Mouse (Mus musculus): ENCODE data around the gene Fam20a. TPM values are rescaled to one million over a fixed set of nuclear protein-coding genes. Genes with fewer than 3 reads are reported as not detected.
A peak's percentile ranks its signal among the peaks of the same experiment; 100 is the strongest.

Fam20a gene
- polyA plus RNA-seq, 1 experiment from 2014 or later, result 3.0 TPM

- ATAC-seq (ENCODE audit: insufficient read depth), result no peak
- no peak for TF ChIP-seq CTCF (IDR thresholded peaks at IDR 0.05; ENCODE audit: low read depth)
- no peaks in the 10 kb centered on the region for H3K27me3 ChIP-seq (ENCODE audit: insufficient read depth, low read length)
- H3K27ac ChIP-seq (ENCODE audit: low read depth), result no peak overlapping the region
- WGBS, result 45% methylated on average over 12 of the region's 12 CpGs
- no peak overlapping the region for H3K4me2 ChIP-seq
- H3K36me3 ChIP-seq (ENCODE audit: insufficient read depth), result no peaks in the 10 kb centered on the region
- no peaks in the 10 kb centered on the region for H3K4me1 ChIP-seq (ENCODE audit: insufficient read depth)
- no peak overlapping the region for H3K9ac ChIP-seq
- no peaks in the 10 kb centered on the region for H3K9me3 ChIP-seq (ENCODE audit: low read depth, low read length)
- no peak overlapping the region for H3K4me3 ChIP-seq (ENCODE audit: low read depth, low read length)
- DNase-seq, result no peak
These were observed 29.8 kb upstream of the Fam20a start for GRCm38 (mm10) chr11:109751636-109752603.

GRCm38 (mm10) chr11:109745210-109745609 lies 23.1 kb upstream of the Fam20a start:
- Histone ChIP-seq H3K4me2 (no peak overlapping the region), H3K27me3 (ENCODE audit: insufficient read depth, low read length) (no peaks in the 10 kb centered on the region), H3K9ac (no peak overlapping the region), H3K4me3 (ENCODE audit: low read depth, low read length) (no peak overlapping the region), H3K9me3 (ENCODE audit: low read depth, low read length) (no peaks in the 10 kb centered on the region), H3K4me1 (ENCODE audit: insufficient read depth) (peaks cover 3% of the 10 kb centered on the region; the same call in 1 of the 2 replicates), H3K27ac (ENCODE audit: low read depth) (no peak overlapping the region), H3K36me3 (ENCODE audit: insufficient read depth) (no peaks in the 10 kb centered on the region)
- ATAC-seq (ENCODE audit: insufficient read depth) (peak; percentile 44; the same call in 1 of the 2 replicates), DNase-seq (peak; percentile 31)
- 34% methylated on average over 4 of the region's 4 CpGs for WGBS
- no peak for TF ChIP-seq CTCF (IDR thresholded peaks at IDR 0.05; ENCODE audit: low read depth)

- Histone ChIP-seq H3K9ac (no peak overlapping the region), H3K9me3 (ENCODE audit: low read depth, low read length) (no peaks in the 10 kb centered on the region), H3K4me2 (no peak overlapping the region), H3K4me1 (ENCODE audit: insufficient read depth) (0 out of 2 replicates have a peak, but pooled peaks cover 4% of the 10 kb centered on the region), H3K36me3 (ENCODE audit: insufficient read depth) (no peaks in the 10 kb centered on the region), H3K27me3 (ENCODE audit: insufficient read depth, low read length) (no peaks in the 10 kb centered on the region), H3K27ac (ENCODE audit: low read depth) (no peak overlapping the region; the same call in 1 of the 2 replicates), H3K4me3 (ENCODE audit: low read depth, low read length) (no peak overlapping the region)
- TF ChIP-seq CTCF (IDR thresholded peaks at IDR 0.05; ENCODE audit: low read depth), result no peak
- DNase-seq (peak; percentile 87), ATAC-seq (ENCODE audit: insufficient read depth) (peak; percentile 88)
- 30% methylated on average over 3 of the region's 3 CpGs for WGBS
These were observed 15.9 kb upstream of the Fam20a start for GRCm38 (mm10) chr11:109737967-109738366.

GRCm38 (mm10) chr11:109736406-109736805 lies 14.3 kb upstream of the Fam20a start:
- DNase-seq (no peak), ATAC-seq (ENCODE audit: insufficient read depth) (no peak)
- no peak overlapping the region for H3K4me2 ChIP-seq
- H3K27me3 ChIP-seq (ENCODE audit: insufficient read depth, low read length), result no peaks in the 10 kb centered on the region
- H3K36me3 ChIP-seq (ENCODE audit: insufficient read depth), result no peaks in the 10 kb centered on the region
- 0 out of 2 replicates have a peak, but pooled peaks cover 4% of the 10 kb centered on the region for H3K4me1 ChIP-seq (ENCODE audit: insufficient read depth)
- 56% methylated on average over 3 of the region's 3 CpGs for WGBS
- no peak overlapping the region for H3K9ac ChIP-seq
- TF ChIP-seq CTCF (IDR thresholded peaks at IDR 0.05; ENCODE audit: low read depth), result no peak
- H3K9me3 ChIP-seq (ENCODE audit: low read depth, low read length), result no peaks in the 10 kb centered on the region
- no peak overlapping the region for H3K4me3 ChIP-seq (ENCODE audit: low read depth, low read length)
- no peak overlapping the region for H3K27ac ChIP-seq (ENCODE audit: low read depth)

GRCm38 (mm10) chr11:109734341-109734740 lies 12.3 kb upstream of the Fam20a start:
- WGBS, result 88% methylated on average over 1 of the region's 1 CpGs

GRCm38 (mm10) chr11:109732726-109733438 lies 10.8 kb upstream of the Fam20a start:
- Histone ChIP-seq H3K36me3 (ENCODE audit: insufficient read depth) (no peaks in the 10 kb centered on the region), H3K27ac (ENCODE audit: low read depth) (no peak overlapping the region), H3K27me3 (ENCODE audit: insufficient read depth, low read length) (no peaks in the 10 kb centered on the region), H3K4me3 (ENCODE audit: low read depth, low read length) (no peak overlapping the region), H3K9ac (no peak overlapping the region), H3K4me2 (no peak overlapping the region), H3K9me3 (ENCODE audit: low read depth, low read length) (no peaks in the 10 kb centered on the region), H3K4me1 (ENCODE audit: insufficient read depth) (0 out of 2 replicates have a peak, but pooled peaks cover 4% of the 10 kb centered on the region)
- WGBS, result 44% methylated on average over 8 of the region's 8 CpGs
- DNase-seq, result no peak
- ATAC-seq (ENCODE audit: insufficient read depth), result no peak
- TF ChIP-seq CTCF (IDR thresholded peaks at IDR 0.05; ENCODE audit: low read depth), result no peak

More at GRCm38 (mm10) chr11:109734341-109734740, 12.3 kb upstream of the Fam20a start:
- TF ChIP-seq CTCF (IDR thresholded peaks at IDR 0.05; ENCODE audit: low read depth), result no peak
- Histone ChIP-seq H3K36me3 (ENCODE audit: insufficient read depth) (no peaks in the 10 kb centered on the region), H3K27me3 (ENCODE audit: insufficient read depth, low read length) (no peaks in the 10 kb centered on the region), H3K4me3 (ENCODE audit: low read depth, low read length) (no peak overlapping the region), H3K4me1 (ENCODE audit: insufficient read depth) (0 out of 2 replicates have a peak, but pooled peaks cover 4% of the 10 kb centered on the region), H3K9ac (no peak overlapping the region), H3K27ac (ENCODE audit: low read depth) (no peak overlapping the region), H3K4me2 (no peak overlapping the region), H3K9me3 (ENCODE audit: low read depth, low read length) (no peaks in the 10 kb centered on the region)
- ATAC-seq (ENCODE audit: insufficient read depth) (no peak), DNase-seq (no peak)

GRCm38 (mm10) chr11:109728371-109728770 lies 6.3 kb upstream of the Fam20a start:
- no peaks in the 10 kb centered on the region for H3K9me3 ChIP-seq (ENCODE audit: low read depth, low read length)
- H3K9ac ChIP-seq, result no peak overlapping the region
- no peak for TF ChIP-seq CTCF (IDR thresholded peaks at IDR 0.05; ENCODE audit: low read depth)
- no peak overlapping the region for H3K4me2 ChIP-seq
- WGBS, result 54% methylated on average over 3 of the region's 3 CpGs
- DNase-seq (peak; percentile 69), ATAC-seq (ENCODE audit: insufficient read depth) (peak; percentile 82; the same call in 1 of the 2 replicates)
- H3K36me3 ChIP-seq (ENCODE audit: insufficient read depth), result no peaks in the 10 kb centered on the region
- H3K27me3 ChIP-seq (ENCODE audit: insufficient read depth, low read length), result no peaks in the 10 kb centered on the region
- H3K4me3 ChIP-seq (ENCODE audit: low read depth, low read length), result no peak overlapping the region
- no peaks in the 10 kb centered on the region for H3K4me1 ChIP-seq (ENCODE audit: insufficient read depth)
- H3K27ac ChIP-seq (ENCODE audit: low read depth), result no peak overlapping the region
